Comparison of ENCODE assay signal across 26 mouse cellular contexts in genomic region chr9:23591906-23592305, GRCm38 (mm10).
DNase-seq lines count a peak whose midpoint lies in the region; ATAC-seq and TF ChIP-seq lines count a peak whose summit lies in the region.
"Had no signal": no experiment of that assay in that cellular context is flagged by ENCODE, and none has a peak within 500 bp of the region (broad histone marks: within the 10 kb centered on the region; RNA-seq: fewer than 3 reads in every experiment).

No protein-coding gene starts in this region.

- no peak overlapping the region for H3K27ac ChIP-seq in hindbrain, postnatal 0 days
- no peak overlapping the region for H3K27ac ChIP-seq in hindbrain, embryonic 14.5 days
- H3K27ac ChIP-seq in lung, embryonic 14.5 days (ENCODE audit: low read depth) = no peak overlapping the region
- H3K27ac ChIP-seq: embryonic facial prominence, embryonic 10.5 days; heart, embryonic 10.5 days; limb, embryonic 13.5 days; liver, embryonic 12.5 days; neural tube, embryonic 15.5 days; stomach, postnatal 0 days had no signal

- no peak overlapping the region for H3K9ac ChIP-seq in hindbrain, postnatal 0 days (replicated peaks; ENCODE audit: low read length)
- H3K9ac ChIP-seq in hindbrain, embryonic 14.5 days = no peak overlapping the region
- no peak overlapping the region for H3K9ac ChIP-seq in lung, embryonic 14.5 days
- H3K9ac ChIP-seq: limb, embryonic 13.5 days; liver, embryonic 12.5 days; neural tube, embryonic 15.5 days had no signal

- H3K9me3 ChIP-seq in hindbrain, postnatal 0 days (ENCODE audit: low read length) = no peaks in the 10 kb centered on the region
- no peaks in the 10 kb centered on the region for H3K9me3 ChIP-seq in hindbrain, embryonic 14.5 days (ENCODE audit: control insufficient read depth, low read length)
- H3K9me3 ChIP-seq in lung, embryonic 14.5 days (ENCODE audit: low read depth, low read length) = no peaks in the 10 kb centered on the region
- H3K9me3 ChIP-seq: embryonic facial prominence, embryonic 10.5 days; G1E; heart, embryonic 10.5 days; limb, embryonic 13.5 days; liver, embryonic 12.5 days; neural tube, embryonic 15.5 days had no signal

- no peaks in the 10 kb centered on the region for H3K36me3 ChIP-seq in hindbrain, postnatal 0 days (ENCODE audit: insufficient read depth, low read length)
- H3K36me3 ChIP-seq in hindbrain, embryonic 14.5 days (replicated peaks; ENCODE audit: control insufficient read depth, insufficient read depth) = no peaks in the 10 kb centered on the region
- H3K36me3 ChIP-seq in lung, embryonic 14.5 days (ENCODE audit: insufficient read depth) = no peaks in the 10 kb centered on the region
- H3K36me3 ChIP-seq: embryonic facial prominence, embryonic 10.5 days; G1E; heart, embryonic 10.5 days; limb, embryonic 13.5 days; liver, embryonic 12.5 days; neural tube, embryonic 15.5 days had no signal

- H3K4me3 ChIP-seq in hindbrain, postnatal 0 days (ENCODE audit: low read length) = no peak overlapping the region
- H3K4me3 ChIP-seq in hindbrain, embryonic 14.5 days (replicated peaks; ENCODE audit: low read length) = no peak overlapping the region
- no peak overlapping the region for H3K4me3 ChIP-seq in lung, embryonic 14.5 days (ENCODE audit: low read depth, low read length)
- H3K4me3 ChIP-seq: embryonic facial prominence, embryonic 10.5 days; heart, embryonic 10.5 days; limb, embryonic 13.5 days; liver, embryonic 12.5 days; neural tube, embryonic 15.5 days had no signal

- H3K27me3 ChIP-seq in hindbrain, postnatal 0 days (ENCODE audit: insufficient read depth, low read length) = no peaks in the 10 kb centered on the region
- no peaks in the 10 kb centered on the region for H3K27me3 ChIP-seq in hindbrain, embryonic 14.5 days (ENCODE audit: control insufficient read depth, insufficient read depth, low read length)
- H3K27me3 ChIP-seq in lung, embryonic 14.5 days (ENCODE audit: insufficient read depth, low read length) = no peaks in the 10 kb centered on the region
- H3K27me3 ChIP-seq: CH12.LX; limb, embryonic 13.5 days; liver, embryonic 12.5 days; neural tube, embryonic 15.5 days had no signal

- DNase-seq in hindbrain, postnatal 0 days (ENCODE audit: low spot score) = peak; percentile 63
- DNase-seq in hindbrain, embryonic 14.5 days (ENCODE audit: low spot score) = no peak
- peak; percentile 79 for DNase-seq in lung, embryonic 14.5 days
- DNase-seq in lung, adult 18-20 months = no peak
- peak; percentile 17 for DNase-seq in retina, postnatal 1 day
- no peak for DNase-seq in retina, embryonic 14.5 days (ENCODE audit: low spot score)
- DNase-seq in right cerebral cortex, adult 2 months (ENCODE audit: low spot score in 2 of 2) = no peak
- DNase-seq in heart, postnatal 14 days = no peak
- DNase-seq: adrenal gland, postnatal 10 days; B cell, adult 2 months; cerebellum, adult 9-10 months; layer of hippocampus, postnatal 36 days; right cerebral cortex, postnatal 14 days; thymus, adult 2 months; thymus, postnatal 4 days had no signal

- intact Hi-C loops in heart, postnatal 14 days (cut with DNase I) = no loop called here

- TF ChIP-seq CTCF in hindbrain, postnatal 0 days (IDR thresholded peaks at IDR 0.05; ENCODE audit: low read depth) = no peak
- TF ChIP-seq CTCF in lung, embryonic 14.5 days (IDR thresholded peaks at IDR 0.05; ENCODE audit: low read depth) = no peak

- no peak for ATAC-seq in hindbrain, postnatal 0 days
- no peak for ATAC-seq in hindbrain, embryonic 14.5 days (ENCODE audit: low FRiP score)
- ATAC-seq in lung, embryonic 14.5 days (ENCODE audit: insufficient read depth) = no peak; the same call in 1 of the 2 replicates
- ATAC-seq: activated CD4-positive, CD25-positive, alpha-beta regulatory T cell, adult 4 months; hindbrain, embryonic 16.5 days; intestine, embryonic 16.5 days; liver, embryonic 12.5 days had no signal

- H3K4me1 ChIP-seq in hindbrain, postnatal 0 days (ENCODE audit: insufficient read depth, low read length) = no peaks in the 10 kb centered on the region
- no peaks in the 10 kb centered on the region for H3K4me1 ChIP-seq in hindbrain, embryonic 14.5 days (replicated peaks; ENCODE audit: control insufficient read depth, insufficient read depth, low read length)
- H3K4me1 ChIP-seq in lung, embryonic 14.5 days (ENCODE audit: insufficient read depth) = no peaks in the 10 kb centered on the region
- H3K4me1 ChIP-seq: embryonic facial prominence, embryonic 10.5 days; heart, embryonic 10.5 days; limb, embryonic 13.5 days; liver, embryonic 12.5 days; neural tube, embryonic 15.5 days had no signal

- no peak overlapping the region for H3K4me2 ChIP-seq in hindbrain, postnatal 0 days (ENCODE audit: low read depth, low read length)
- H3K4me2 ChIP-seq in hindbrain, embryonic 14.5 days (replicated peaks) = no peak overlapping the region
- no peak overlapping the region for H3K4me2 ChIP-seq in lung, embryonic 14.5 days
- H3K4me2 ChIP-seq: limb, embryonic 13.5 days; liver, embryonic 12.5 days; neural tube, embryonic 15.5 days had no signal

Comparison
In these comparisons a context has a peak if more than half of its experiments do, and no peak if none do; other contexts are left out.
1. DNase-seq: peak in hindbrain, postnatal 0 days (single experiment), lung, embryonic 14.5 days (single experiment) and retina, postnatal 1 day (single experiment); none in hindbrain, embryonic 14.5 days (single experiment), lung, adult 18-20 months (0 of 2), retina, embryonic 14.5 days (single experiment), right cerebral cortex, adult 2 months (0 of 2) and heart, postnatal 14 days (0 of 2).